Comparison of ENCODE assay signal across 8 mouse cellular contexts in genomic region chr6:72428036-72428435, GRCm38 (mm10). TPM values are rescaled to one million over a fixed set of nuclear protein-coding genes. Genes with fewer than 3 reads are reported as not detected.
A peak's percentile ranks its signal among the peaks of the same experiment; 100 is the strongest.
DNase-seq lines count a peak whose midpoint lies in the region; ATAC-seq and TF ChIP-seq lines count a peak whose summit lies in the region.

No protein-coding gene starts in this region.

- no peaks in the 10 kb centered on the region for H3K27me3 ChIP-seq in heart, embryonic 11.5 days (ENCODE audit: control insufficient read depth, insufficient read depth, low read length)
- no peaks in the 10 kb centered on the region for H3K27me3 ChIP-seq in kidney, embryonic 15.5 days
- H3K27me3 ChIP-seq in limb, embryonic 15.5 days: no peaks in the 10 kb centered on the region

- H3K9me3 ChIP-seq in heart, embryonic 11.5 days (replicated peaks; ENCODE audit: control insufficient read depth, low read length): no peaks in the 10 kb centered on the region
- H3K9me3 ChIP-seq in kidney, embryonic 15.5 days (replicated peaks): no peaks in the 10 kb centered on the region
- no peaks in the 10 kb centered on the region for H3K9me3 ChIP-seq in limb, embryonic 15.5 days

- H3K4me2 ChIP-seq in heart, embryonic 11.5 days: no peak overlapping the region
- H3K4me2 ChIP-seq in kidney, embryonic 15.5 days: no peak overlapping the region
- H3K4me2 ChIP-seq in limb, embryonic 15.5 days: no peak overlapping the region

- TF ChIP-seq POLR2A in embryonic fibroblast, embryonic 13.5 days (IDR thresholded peaks at IDR 0.05; ENCODE audit: low read depth, low read length): no peak

- ATAC-seq in heart, embryonic 11.5 days (replicated peaks; ENCODE audit: insufficient number of reproducible peaks, low FRiP score, low TSS enrichment): 0 out of 2 replicates have a peak, but pooled peaks have one; percentile 23
- ATAC-seq in kidney, embryonic 15.5 days (replicated peaks; ENCODE audit: low FRiP score): peak; percentile 69; the same call in 1 of the 2 replicates
- ATAC-seq in limb, embryonic 15.5 days (ENCODE audit: insufficient number of reproducible peaks, low FRiP score, low TSS enrichment, low read depth): peak; percentile 77

- peaks cover 38% of the 10 kb centered on the region for H3K36me3 ChIP-seq in heart, embryonic 11.5 days (ENCODE audit: control insufficient read depth, insufficient read depth, low read length)
- peaks cover 98% of the 10 kb centered on the region for H3K36me3 ChIP-seq in kidney, embryonic 15.5 days
- H3K36me3 ChIP-seq in limb, embryonic 15.5 days: peaks cover 88% of the 10 kb centered on the region

- TF ChIP-seq CTCF in embryonic fibroblast, embryonic 13.5 days (IDR thresholded peaks at IDR 0.05; ENCODE audit: borderline replicate concordance, insufficient read depth, low read length): peak; percentile 63; the same call in 1 of the 2 replicates

- no peak overlapping the region for H3K4me3 ChIP-seq in embryonic fibroblast, embryonic 13.5 days (ENCODE audit: insufficient read depth, low read length)
- H3K4me3 ChIP-seq in heart, embryonic 11.5 days (ENCODE audit: low read depth, low read length): no peak overlapping the region
- no peak overlapping the region for H3K4me3 ChIP-seq in kidney, embryonic 15.5 days (replicated peaks)
- H3K4me3 ChIP-seq in limb, embryonic 15.5 days: no peak overlapping the region

- no peak overlapping the region for H3K9ac ChIP-seq in heart, embryonic 11.5 days (ENCODE audit: low read depth, low read length)
- no peak overlapping the region for H3K9ac ChIP-seq in kidney, embryonic 15.5 days
- H3K9ac ChIP-seq in limb, embryonic 15.5 days: no peak overlapping the region

- H3K4me1 ChIP-seq in embryonic fibroblast, embryonic 13.5 days (ENCODE audit: control insufficient read depth, insufficient read depth, low read length): no peaks in the 10 kb centered on the region; the same call in 1 of the 2 replicates
- H3K4me1 ChIP-seq in heart, embryonic 11.5 days (ENCODE audit: control insufficient read depth, insufficient read depth, low read length): no peaks in the 10 kb centered on the region
- no peaks in the 10 kb centered on the region for H3K4me1 ChIP-seq in kidney, embryonic 15.5 days
- peaks cover 4% of the 10 kb centered on the region; the same call in 1 of the 2 replicates for H3K4me1 ChIP-seq in limb, embryonic 15.5 days

- DNase-seq in A20 (ENCODE audit: low read depth, low spot score): peak; percentile 54
- DNase-seq in adrenal gland, postnatal 14 days: peak; percentile 87
- DNase-seq in monocyte, adult 2 months (ENCODE audit: low read depth in 1 of 2, low spot score in 2 of 2): peak; percentile 38 to 46
- DNase-seq in spleen, postnatal 36 days (ENCODE audit: low spot score in 2 of 2): peak; percentile 62 to 73

- 38% methylated on average over 8 of the region's 8 CpGs for WGBS in heart, embryonic 11.5 days (ENCODE audit: insufficient replicate concordance)
- 27% methylated on average over 8 of the region's 8 CpGs for WGBS in kidney, embryonic 15.5 days
- 22% methylated on average over 8 of the region's 8 CpGs for WGBS in limb, embryonic 15.5 days

- no peak overlapping the region for H3K27ac ChIP-seq in embryonic fibroblast, embryonic 13.5 days (ENCODE audit: insufficient read depth, low read length)
- no peak overlapping the region for H3K27ac ChIP-seq in heart, embryonic 11.5 days (ENCODE audit: low read depth, low read length)
- no peak overlapping the region for H3K27ac ChIP-seq in kidney, embryonic 15.5 days
- H3K27ac ChIP-seq in limb, embryonic 15.5 days: no peak overlapping the region

RNA-seq across cellular contexts. Expression of gene Mat2a, which starts 11.3 kb away (rescaled TPM):
- total RNA-seq in adrenal gland, postnatal 14 days (2021): 257 TPM in 2 replicates
- 215 and 258 TPM in 2 replicates for polyA plus RNA-seq in embryonic fibroblast, embryonic 13.5 days (2011; ENCODE audit: insufficient read length, low read depth, missing spikeins)
- polyA plus RNA-seq in heart, embryonic 11.5 days (2014; fragmentation: Nextera tagmentation; extraction: Ambion mirVana): 321 and 349 TPM in 2 replicates
- polyA plus RNA-seq in kidney, embryonic 15.5 days (2015; fragmentation: Nextera tagmentation; extraction: Ambion mirVana): 418 and 431 TPM in 2 replicates
- polyA plus RNA-seq in limb, embryonic 15.5 days (2015; fragmentation: Nextera tagmentation; extraction: Ambion mirVana): 334 and 355 TPM in 2 replicates

RNA-seq across cellular contexts. Expression of gene Ggcx, which starts 13.9 kb away (rescaled TPM):
- 38.0 and 50.4 TPM in 2 replicates for total RNA-seq in adrenal gland, postnatal 14 days (2021)
- 60.6 and 67.0 TPM in 2 replicates for polyA plus RNA-seq in embryonic fibroblast, embryonic 13.5 days (2011; ENCODE audit: insufficient read length, low read depth, missing spikeins)
- 23.9 and 27.1 TPM in 2 replicates for polyA plus RNA-seq in heart, embryonic 11.5 days (2014; fragmentation: Nextera tagmentation; extraction: Ambion mirVana)
- polyA plus RNA-seq in kidney, embryonic 15.5 days (2015; fragmentation: Nextera tagmentation; extraction: Ambion mirVana): 32.5 and 36.0 TPM in 2 replicates
- 48.0 and 52.6 TPM in 2 replicates for polyA plus RNA-seq in limb, embryonic 15.5 days (2015; fragmentation: Nextera tagmentation; extraction: Ambion mirVana)

RNA-seq across cellular contexts. Expression of gene Vamp8, which starts 37.5 kb away (rescaled TPM):
- 104 and 113 TPM in 2 replicates for total RNA-seq in adrenal gland, postnatal 14 days (2021)
- polyA plus RNA-seq in embryonic fibroblast, embryonic 13.5 days (2011; ENCODE audit: insufficient read length, low read depth, missing spikeins): 89.7 and 108 TPM in 2 replicates
- polyA plus RNA-seq in heart, embryonic 11.5 days (2014; fragmentation: Nextera tagmentation; extraction: Ambion mirVana): 137 and 142 TPM in 2 replicates
- 146 and 150 TPM in 2 replicates for polyA plus RNA-seq in kidney, embryonic 15.5 days (2015; fragmentation: Nextera tagmentation; extraction: Ambion mirVana)
- 174 and 184 TPM in 2 replicates for polyA plus RNA-seq in limb, embryonic 15.5 days (2015; fragmentation: Nextera tagmentation; extraction: Ambion mirVana)

RNA-seq across cellular contexts. Expression of gene Vamp5, which starts 47.8 kb away (rescaled TPM):
- 33.9 and 40.5 TPM in 2 replicates for total RNA-seq in adrenal gland, postnatal 14 days (2021)
- polyA plus RNA-seq in embryonic fibroblast, embryonic 13.5 days (2011; ENCODE audit: insufficient read length, low read depth, missing spikeins): 20.1 and 23.5 TPM in 2 replicates
- 55.3 and 59.2 TPM in 2 replicates for polyA plus RNA-seq in heart, embryonic 11.5 days (2014; fragmentation: Nextera tagmentation; extraction: Ambion mirVana)
- 35.0 and 40.7 TPM in 2 replicates for polyA plus RNA-seq in kidney, embryonic 15.5 days (2015; fragmentation: Nextera tagmentation; extraction: Ambion mirVana)
- 20.5 and 22.2 TPM in 2 replicates for polyA plus RNA-seq in limb, embryonic 15.5 days (2015; fragmentation: Nextera tagmentation; extraction: Ambion mirVana)

Comparison
In these comparisons a context has a peak if more than half of its experiments do, and no peak if none do; other contexts are left out.
1. ATAC-seq: peak in every context shown above with its lines; median percentile 77 in limb, embryonic 15.5 days; 69 in kidney, embryonic 15.5 days; 23 in heart, embryonic 11.5 days.